Mouse (Mus musculus) left cerebral cortex, adult 18-20 months (tissue): Measurements from ENCODE around the gene Tagln3. TPM values are rescaled to one million over a fixed set of nuclear protein-coding genes. Genes with fewer than 3 reads are reported as not detected.

ENCODE experiments used
- total RNA-seq, 2 experiments: library from RNA; stranded (reverse); gene quantifications; 2 replicates each; pipeline ENCODE4 v1.2.3; 2021

Tagln3 gene
- total RNA-seq, 2 experiments from 2014 or later: 320 to 341 TPM

Other genes with a start within 250 kb of the Tagln3 start
- gene Gm609, start 231.6 kb downstream of the Tagln3 start, total RNA-seq: under 1 TPM; 0.14 to 0.23 TPM
- gene Gm17783, start 192.6 kb downstream of the Tagln3 start, total RNA-seq: not detected
- gene Slc9c1, start 189.3 kb downstream of the Tagln3 start, total RNA-seq: not detected
- gene Gcsam, start 114.2 kb downstream of the Tagln3 start, total RNA-seq: not detected
- gene BC016579, start 70.5 kb downstream of the Tagln3 start, total RNA-seq: under 1 TPM in 1 of 2 experiments, not detected in 1; 0.26 TPM
- 1 to 10 TPM; 1.5 to 2.7 TPM for gene Tmprss7, start 30.9 kb downstream of the Tagln3 start, total RNA-seq
- gene Abhd10, start 18.3 kb upstream of the Tagln3 start, total RNA-seq: 10 to 100 TPM; 23.3 to 27.8 TPM
- 1 to 10 TPM; 8.0 to 8.5 TPM for gene Phldb2, start 229.0 kb upstream of the Tagln3 start, total RNA-seq